Mouse (Mus musculus) forebrain, embryonic 11.5 days (tissue): ENCODE results near the gene Nrm. TPM values are rescaled to one million over a fixed set of nuclear protein-coding genes. Genes with fewer than 3 reads are reported as not detected.

Experiments used
- ATAC-seq: fragments of 200-750 bp; cut with Nextera tagmentation; replicated peaks from 2 replicates; pipeline ENCODE4 v1.8.0; 2017; ENCODE audit warnings: moderate TSS enrichment; ENCODE audit not compliant: low FRiP score
- DNase-seq: peaks from one replicate; pipeline ENCODE4 v3.0.0-alpha.2; 2017; ENCODE audit warnings: low spot score
- H3K27ac ChIP-seq: fragments of 300-500 bp; sonication (generic); 2 replicates; pipeline ENCODE4 v1.5.1; 2014; ENCODE audit warnings: low read depth, low read length
- H3K27me3 ChIP-seq: fragments of 300-500 bp; sonication (generic); 2 replicates; pipeline ENCODE4 v1.6.1; 2014; ENCODE audit warnings: mild to moderate bottlenecking, low read length, mixed read lengths; ENCODE audit not compliant: control insufficient read depth, insufficient read depth
- H3K36me3 ChIP-seq: fragments of 300-500 bp; sonication (generic); 2 replicates; pipeline ENCODE4 v1.6.1; 2014; ENCODE audit warnings: mild to moderate bottlenecking, low read length, moderate library complexity, mixed read lengths; ENCODE audit not compliant: control insufficient read depth, insufficient read depth
- H3K4me1 ChIP-seq: fragments of 300-500 bp; sonication (generic); replicated peaks from 2 replicates; pipeline ENCODE4 v1.6.1; 2014; ENCODE audit warnings: low read length, mixed read lengths; ENCODE audit not compliant: control insufficient read depth, insufficient read depth
- H3K4me2 ChIP-seq: fragments of 300-500 bp; sonication (generic); 2 replicates; pipeline ENCODE4 v1.6.1; 2014; ENCODE audit warnings: low read depth, mild to moderate bottlenecking, low read length, moderate library complexity, mixed read lengths; ENCODE audit not compliant: severe bottlenecking
- H3K4me3 ChIP-seq: fragments of 300-500 bp; sonication (generic); 2 replicates; pipeline ENCODE4 v1.5.1; 2014; ENCODE audit warnings: low read depth, low read length
- H3K9ac ChIP-seq: fragments of 300-500 bp; sonication (generic); 2 replicates; pipeline ENCODE4 v1.6.1; 2014; ENCODE audit warnings: low read length
- H3K9me3 ChIP-seq: fragments of 300-500 bp; sonication (generic); 2 replicates; pipeline ENCODE4 v1.6.1; 2016; ENCODE audit warnings: low read length, mixed read lengths; ENCODE audit not compliant: control insufficient read depth
- WGBS: fragments of 180-500 bp; shearing (Covaris S2); extraction: QIAGEN DNeasy Blood & Tissue Kit; methylation state at CpG from one replicate; pipeline ENCODE4 v1.1.7; 2014; 5-methylcytosine and 5-hydroxymethylcytosine counted together
- polyA plus RNA-seq: library from polyadenylated mRNA; unstranded; fragments of >200 nt; fragmentation: Nextera tagmentation; extraction: Ambion mirVana; gene quantifications from 2 replicates; pipeline ENCODE4 v1.2.1, GENCODE M21; 2014

Gene Nrm
- polyA plus RNA-seq = 65.7 and 68.8 TPM in 2 replicates

- Histone ChIP-seq H3K4me3 (peak within 1 kb of the TSS; percentile 59), H3K9me3 (no peaks in the 10 kb centered on the region), H3K27ac (peak within 1 kb of the TSS; percentile 89), H3K4me2 (peak within 1 kb of the TSS; percentile 63), H3K36me3 (no peaks in the 10 kb centered on the region; the same call in 1 of the 2 replicates), H3K4me1 (peaks cover 10% of the 10 kb centered on the region), H3K27me3 (no peaks in the 10 kb centered on the region), H3K9ac (peak within 1 kb of the TSS; percentile 73)
- peak; percentile 90 for ATAC-seq
- under 1% methylated on average over 47 of the region's 47 CpGs for WGBS
- peak; percentile 93 for DNase-seq
Observed at GRCm38 (mm10) chr17:35861198-35861857, at the start of gene Nrm. Gene Nrm (plus strand): TSS chr17:35861318.

DNA sequence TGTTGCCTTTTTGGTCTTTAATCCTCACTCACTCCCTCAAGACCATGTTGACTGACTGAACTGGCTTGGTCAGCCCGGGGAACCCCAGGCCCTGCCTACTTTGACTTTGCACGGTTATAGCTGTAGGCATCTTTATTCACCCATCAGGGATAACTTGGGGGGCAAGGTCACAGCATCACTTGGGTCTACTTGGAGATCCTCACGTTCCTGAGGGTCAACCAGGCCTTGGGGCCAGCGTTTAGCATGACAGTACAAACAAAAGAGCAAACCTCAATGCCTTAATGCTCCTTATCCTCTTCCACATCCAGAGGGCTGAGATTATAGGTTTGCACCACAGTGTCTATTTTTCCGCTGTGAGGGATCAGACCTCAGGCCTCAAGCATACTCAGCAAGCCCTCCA lies 48.8 kb upstream of the Nrm start:
- no peak for DNase-seq
- ATAC-seq = no peak
- Histone ChIP-seq H3K4me3 (no peak overlapping the region), H3K36me3 (no peaks in the 10 kb centered on the region), H3K4me2 (no peak overlapping the region), H3K9me3 (no peaks in the 10 kb centered on the region), H3K9ac (no peak overlapping the region), H3K4me1 (no peaks in the 10 kb centered on the region), H3K27ac (no peak overlapping the region), H3K27me3 (no peaks in the 10 kb centered on the region)
- WGBS = 70% methylated on average over 5 of the region's 5 CpGs

DNA sequence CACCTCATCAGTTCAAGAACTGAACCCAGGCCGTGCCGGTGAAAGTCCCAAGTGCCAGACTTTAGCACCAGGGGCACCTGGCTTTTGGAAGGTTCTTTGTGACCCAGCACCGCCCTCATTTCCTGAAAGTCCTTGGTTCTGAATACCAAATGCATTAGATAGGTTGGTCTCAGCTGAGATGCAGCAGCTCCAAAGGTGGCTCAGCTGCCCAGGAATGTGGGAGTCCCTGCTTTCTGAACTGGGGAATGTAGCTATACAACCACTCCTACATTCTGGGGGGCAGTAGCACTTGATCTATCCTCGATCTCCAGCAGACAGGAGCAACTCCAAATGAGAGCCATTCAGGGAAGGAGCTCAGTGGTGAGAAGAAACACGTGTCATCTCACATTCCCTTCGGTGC lies 48.4 kb upstream of the Nrm start:
- ATAC-seq (no peak), DNase-seq (no peak)
- 81% methylated on average over 6 of the region's 6 CpGs for WGBS
- no peaks in the 10 kb centered on the region for H3K9me3 ChIP-seq
- H3K27ac ChIP-seq = no peak overlapping the region
- H3K4me3 ChIP-seq = no peak overlapping the region
- H3K9ac ChIP-seq = no peak overlapping the region
- H3K27me3 ChIP-seq = no peaks in the 10 kb centered on the region
- no peak overlapping the region for H3K4me2 ChIP-seq
- no peaks in the 10 kb centered on the region for H3K4me1 ChIP-seq
- H3K36me3 ChIP-seq = no peaks in the 10 kb centered on the region

DNA sequence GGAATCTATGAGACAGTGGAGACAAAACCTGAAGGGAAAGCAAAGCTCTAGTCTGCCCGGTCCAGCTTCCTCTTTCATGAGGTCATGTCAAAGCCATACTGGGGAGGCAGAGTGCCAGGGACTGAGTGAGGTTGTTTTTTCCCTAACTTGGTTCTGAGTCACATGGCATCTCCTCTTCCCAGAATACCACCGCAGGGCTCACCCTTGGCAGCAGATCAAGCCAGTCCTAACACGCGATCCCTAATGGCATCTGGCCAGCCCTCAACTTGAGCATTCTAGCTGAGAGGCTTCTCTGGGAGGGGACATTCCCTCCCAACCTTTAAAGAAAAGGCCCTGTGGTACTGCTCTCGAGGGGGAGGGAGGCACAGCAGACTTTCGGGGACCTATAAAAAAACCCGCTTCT lies 47.9 kb upstream of the Nrm start:
- H3K27ac ChIP-seq = no peak overlapping the region
- H3K36me3 ChIP-seq = no peaks in the 10 kb centered on the region
- H3K9me3 ChIP-seq = no peaks in the 10 kb centered on the region
- H3K9ac ChIP-seq = no peak overlapping the region
- 82% methylated on average over 7 of the region's 7 CpGs for WGBS
- no peak for ATAC-seq
- no peaks in the 10 kb centered on the region for H3K4me1 ChIP-seq
- no peaks in the 10 kb centered on the region for H3K27me3 ChIP-seq
- no peak overlapping the region for H3K4me2 ChIP-seq
- no peak for DNase-seq
- no peak overlapping the region for H3K4me3 ChIP-seq

DNA sequence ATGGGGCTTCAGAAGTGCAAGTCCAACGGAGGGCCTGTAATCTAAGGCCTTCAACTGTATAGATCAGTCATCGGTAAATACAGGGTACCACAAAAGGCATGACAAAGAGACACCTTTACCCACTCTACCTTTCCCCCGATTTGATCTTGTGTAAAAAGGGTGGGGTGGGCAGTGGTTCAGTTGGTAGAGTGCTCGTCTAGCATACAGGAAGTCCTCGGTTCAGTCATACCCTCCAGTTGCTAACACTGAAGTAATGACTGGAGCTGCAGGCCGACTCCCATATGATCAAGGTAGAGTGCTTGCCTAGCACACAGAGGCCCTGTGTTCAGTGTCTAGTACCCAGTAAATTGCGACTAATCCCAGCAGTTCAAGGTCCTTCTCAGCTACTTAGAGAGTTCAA lies 47.5 kb upstream of the Nrm start:
- H3K36me3 ChIP-seq = no peaks in the 10 kb centered on the region
- ATAC-seq = no peak
- no peak overlapping the region for H3K4me3 ChIP-seq
- no peaks in the 10 kb centered on the region for H3K27me3 ChIP-seq
- H3K4me2 ChIP-seq = no peak overlapping the region
- no peaks in the 10 kb centered on the region for H3K9me3 ChIP-seq
- WGBS = 89% methylated on average over 7 of the region's 7 CpGs
- DNase-seq = no peak
- H3K27ac ChIP-seq = no peak overlapping the region
- H3K4me1 ChIP-seq = no peaks in the 10 kb centered on the region
- no peak overlapping the region for H3K9ac ChIP-seq

DNA sequence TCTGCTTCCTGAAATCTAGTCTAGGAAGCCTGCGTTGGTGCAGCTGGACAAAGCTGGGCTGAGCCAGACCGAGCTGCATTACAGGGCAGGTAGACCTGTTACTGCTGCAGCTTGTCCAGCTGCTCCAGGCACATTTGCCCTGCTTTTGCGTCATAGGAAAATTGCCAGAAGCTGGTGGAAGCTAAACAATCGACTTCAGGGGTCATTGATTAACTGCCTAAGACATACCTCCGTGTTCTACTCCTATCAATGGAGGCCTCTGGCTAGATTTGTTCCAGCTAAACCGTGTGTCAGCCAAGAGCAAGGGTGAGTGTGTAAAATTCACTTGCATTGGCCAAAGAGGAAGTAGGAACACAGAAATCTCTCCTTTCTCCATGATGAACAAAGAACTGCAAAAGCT lies 46.4 kb upstream of the Nrm start:
- Histone ChIP-seq H3K4me2 (no peak overlapping the region), H3K27ac (no peak overlapping the region), H3K9ac (no peak overlapping the region), H3K4me3 (no peak overlapping the region), H3K9me3 (no peaks in the 10 kb centered on the region), H3K4me1 (no peaks in the 10 kb centered on the region), H3K27me3 (no peaks in the 10 kb centered on the region), H3K36me3 (no peaks in the 10 kb centered on the region)
- DNase-seq (no peak), ATAC-seq (no peak)
- 75% methylated on average over 6 of the region's 6 CpGs for WGBS

- WGBS = 81% methylated on average over 7 of the region's 7 CpGs
- no peaks in the 10 kb centered on the region for H3K27me3 ChIP-seq
- DNase-seq (no peak), ATAC-seq (no peak)
- no peak overlapping the region for H3K4me3 ChIP-seq
- H3K9me3 ChIP-seq = no peaks in the 10 kb centered on the region
- no peak overlapping the region for H3K27ac ChIP-seq
- H3K4me1 ChIP-seq = no peaks in the 10 kb centered on the region
- H3K36me3 ChIP-seq = no peaks in the 10 kb centered on the region
- H3K4me2 ChIP-seq = no peak overlapping the region
- H3K9ac ChIP-seq = no peak overlapping the region
Observed at GRCm38 (mm10) chr17:35815836-35816235, 45.3 kb upstream of the Nrm start.

GRCm38 (mm10) chr17:35816686-35817085 lies 44.4 kb upstream of the Nrm start:
- no peak overlapping the region for H3K27ac ChIP-seq
- ATAC-seq (no peak), DNase-seq (no peak)
- H3K36me3 ChIP-seq = no peaks in the 10 kb centered on the region
- no peaks in the 10 kb centered on the region for H3K9me3 ChIP-seq
- H3K9ac ChIP-seq = no peak overlapping the region
- 51% methylated on average over 7 of the region's 14 CpGs for WGBS
- no peak overlapping the region for H3K4me3 ChIP-seq
- H3K4me1 ChIP-seq = peaks cover 1% of the 10 kb centered on the region; the same call in 1 of the 2 replicates
- no peaks in the 10 kb centered on the region for H3K27me3 ChIP-seq
- no peak overlapping the region for H3K4me2 ChIP-seq

DNA sequence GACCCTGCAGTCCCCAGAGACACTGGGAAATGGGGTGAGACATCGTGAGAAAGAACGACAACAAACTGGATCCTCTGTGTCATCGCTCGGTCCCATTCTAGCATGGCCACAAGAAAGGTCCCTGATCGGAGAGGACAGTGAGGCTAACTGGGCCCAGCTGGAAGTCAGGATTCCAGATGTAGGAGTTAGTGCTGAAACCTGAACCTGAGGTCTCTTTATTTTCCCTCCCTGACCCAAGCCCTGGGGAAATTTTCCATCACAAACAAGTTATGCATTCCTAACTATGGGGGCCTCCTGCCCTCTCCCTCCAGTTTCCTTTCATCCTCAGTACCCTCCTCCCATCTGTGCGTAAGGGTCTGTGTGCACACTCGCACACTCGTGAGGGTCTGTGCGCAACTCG lies 43.9 kb upstream of the Nrm start:
- no peak overlapping the region for H3K27ac ChIP-seq
- WGBS = 55% methylated on average over 10 of the region's 10 CpGs

More for the DNA sequence above, 43.9 kb upstream of the Nrm start:
- H3K27me3 ChIP-seq = no peaks in the 10 kb centered on the region
- no peak overlapping the region for H3K9ac ChIP-seq
- ATAC-seq = no peak
- DNase-seq = peak; percentile 55
- peaks cover 6% of the 10 kb centered on the region; the same call in 1 of the 2 replicates for H3K4me1 ChIP-seq
- no peaks in the 10 kb centered on the region for H3K36me3 ChIP-seq
- no peak overlapping the region for H3K4me2 ChIP-seq
- H3K4me3 ChIP-seq = no peak overlapping the region
- no peaks in the 10 kb centered on the region for H3K9me3 ChIP-seq
